Mouse (Mus musculus): ENCODE measurements around the gene Gm17304.

The Gm17304 gene

DNA sequence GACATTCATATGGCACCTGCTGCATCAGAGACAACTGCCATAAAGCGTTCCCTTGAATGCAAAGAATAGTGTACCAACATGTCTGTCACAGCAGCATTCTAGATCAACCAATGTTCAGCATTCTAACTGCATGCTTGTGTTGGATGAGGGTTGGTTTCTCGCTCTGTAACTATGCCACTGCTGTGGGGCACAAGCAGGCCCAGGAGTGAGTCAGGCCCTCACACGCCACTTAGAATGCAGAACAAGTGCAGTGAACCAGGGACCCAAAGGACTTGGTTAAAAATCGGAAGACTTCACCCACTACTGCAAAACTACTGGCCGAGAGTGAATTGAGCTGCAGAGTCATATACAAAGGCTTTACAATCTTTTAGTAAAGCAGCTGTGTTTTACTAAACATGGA is 13.3 kb downstream of the Gm17304 start:
- no peak for DNase-seq (ENCODE audit: low spot score in 2 of 2)

DNA sequence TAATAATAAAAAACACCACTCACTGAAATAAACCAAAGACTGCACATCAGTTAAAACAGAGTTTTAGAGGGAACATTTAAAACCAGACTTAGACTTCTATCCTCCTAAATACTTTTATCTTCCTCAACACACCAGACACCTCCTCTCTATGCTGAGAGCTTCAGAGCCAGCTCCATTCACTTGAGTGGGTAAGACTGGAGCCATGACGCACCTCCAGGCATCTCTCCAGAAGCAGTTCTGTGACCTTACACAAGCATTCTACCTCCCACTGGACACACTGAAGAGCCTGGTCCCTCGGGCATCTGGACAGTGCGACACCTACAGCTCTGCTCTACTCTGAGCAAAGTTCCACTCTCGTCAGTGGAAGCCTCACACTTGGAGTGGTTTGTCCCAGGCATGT is 14.4 kb downstream of the Gm17304 start:
- DNase-seq (ENCODE audit: low spot score in 2 of 2): no peak

DNA sequence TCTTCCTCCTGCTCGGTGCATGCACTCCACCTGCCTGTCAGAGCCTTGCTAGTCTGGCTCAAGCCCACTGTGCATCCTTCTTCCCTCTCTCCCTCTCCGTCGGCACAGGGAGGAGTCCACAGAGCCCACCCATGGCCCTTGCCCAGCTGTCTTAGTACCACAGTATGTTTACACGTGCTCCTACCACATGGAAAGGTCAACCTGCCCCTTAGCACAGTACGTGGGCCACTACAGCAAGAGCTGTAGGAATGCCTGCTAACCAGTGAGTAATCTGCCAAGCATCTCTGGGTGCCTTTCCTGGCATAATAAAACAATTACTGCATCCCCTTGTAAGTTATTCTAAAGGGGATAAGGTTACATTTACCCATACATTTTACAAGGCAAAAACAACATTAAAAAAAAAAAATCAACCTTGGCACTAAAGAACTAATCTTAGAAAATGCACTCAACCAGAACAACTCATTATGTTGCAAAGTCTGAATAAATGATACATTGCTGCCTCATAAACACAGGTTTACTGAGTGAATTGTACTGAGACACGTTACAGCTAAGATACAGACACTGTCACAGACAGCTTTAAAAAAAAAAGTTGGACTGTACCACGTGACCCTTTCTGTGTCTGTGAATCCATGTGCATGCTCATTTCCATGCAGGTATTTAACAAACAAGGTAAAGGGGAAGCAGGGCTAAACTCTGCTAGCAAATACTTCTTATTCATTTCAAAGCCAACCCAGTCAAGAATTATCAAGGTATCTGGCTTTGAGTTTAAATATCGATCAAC is 19.7 kb downstream of the Gm17304 start:
- no peak for DNase-seq (ENCODE audit: low spot score in 2 of 2)

DNA sequence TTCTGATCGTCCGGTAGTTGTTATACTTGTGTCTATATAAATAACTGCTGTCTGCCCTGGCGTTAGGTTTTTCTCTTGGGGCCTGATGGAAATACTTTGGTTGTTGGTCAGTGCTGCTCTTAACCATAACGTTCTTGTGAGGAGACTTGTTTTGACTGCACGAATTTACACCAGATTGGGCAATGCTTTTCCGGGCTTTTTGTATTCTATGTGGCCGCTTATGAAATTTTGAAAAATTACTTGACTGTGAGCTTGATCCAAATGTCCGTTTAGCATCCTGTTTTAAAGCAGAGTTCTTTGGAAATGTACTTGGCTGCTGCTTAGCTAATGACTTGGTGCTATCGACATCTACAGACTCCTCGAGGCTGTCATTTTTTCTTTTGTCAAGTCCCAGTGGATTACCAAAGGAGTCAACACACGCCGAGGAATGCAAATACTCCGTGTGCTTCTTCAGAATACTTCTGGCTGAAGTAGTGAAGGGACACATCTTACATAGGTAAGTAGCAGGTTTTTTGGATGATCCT is 27.6 kb downstream of the Gm17304 start:
- DNase-seq (ENCODE audit: low spot score in 2 of 2): no peak

DNA sequence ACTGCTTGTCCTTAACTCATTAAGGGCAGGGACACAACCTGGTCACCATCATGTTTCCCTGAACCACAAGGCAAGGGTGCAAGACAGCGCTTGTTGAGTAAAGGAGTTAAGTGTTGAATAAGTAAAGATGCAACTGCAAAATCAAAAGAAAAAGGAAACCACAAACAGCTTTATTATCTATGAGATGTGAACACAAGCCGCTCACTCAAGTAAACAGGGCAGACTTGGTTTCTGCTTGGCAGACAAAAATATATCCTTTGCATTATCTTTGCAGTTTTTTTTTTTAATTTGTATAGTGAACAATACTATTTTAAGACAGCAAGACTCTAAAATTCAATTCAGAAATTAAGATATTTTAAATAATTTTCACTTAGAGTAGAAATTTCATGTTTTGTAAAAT is 30.7 kb downstream of the Gm17304 start:
- DNase-seq (ENCODE audit: low spot score in 2 of 2): no peak

DNA sequence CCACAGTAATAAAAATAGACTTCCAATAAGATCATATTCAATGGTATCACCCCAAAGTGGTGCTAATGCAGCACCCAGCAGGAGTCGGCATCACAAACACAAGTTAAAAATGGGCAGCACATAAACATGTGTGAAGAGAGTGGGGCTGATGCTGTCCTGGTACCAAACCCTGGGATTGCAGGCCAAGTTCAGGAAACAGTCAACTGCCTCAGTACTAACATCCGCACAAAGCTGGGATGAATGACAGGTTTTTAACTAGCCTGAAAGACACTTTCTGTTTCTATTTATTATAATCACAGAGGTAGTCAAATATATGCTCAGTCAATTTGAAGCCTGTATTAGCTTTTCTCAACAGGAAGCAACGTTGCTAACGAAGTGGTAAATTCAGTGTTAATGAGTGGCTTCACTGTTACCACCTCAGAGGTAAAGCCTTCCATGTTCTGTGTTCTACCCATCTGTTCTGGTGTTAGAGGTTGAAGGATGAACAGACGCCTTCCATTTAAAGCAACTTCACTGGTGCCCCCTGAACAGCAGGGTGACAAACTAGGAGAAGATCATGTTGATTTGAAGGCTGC is 31.4 kb downstream of the Gm17304 start:
- DNase-seq (ENCODE audit: low spot score in 2 of 2): no peak

DNA sequence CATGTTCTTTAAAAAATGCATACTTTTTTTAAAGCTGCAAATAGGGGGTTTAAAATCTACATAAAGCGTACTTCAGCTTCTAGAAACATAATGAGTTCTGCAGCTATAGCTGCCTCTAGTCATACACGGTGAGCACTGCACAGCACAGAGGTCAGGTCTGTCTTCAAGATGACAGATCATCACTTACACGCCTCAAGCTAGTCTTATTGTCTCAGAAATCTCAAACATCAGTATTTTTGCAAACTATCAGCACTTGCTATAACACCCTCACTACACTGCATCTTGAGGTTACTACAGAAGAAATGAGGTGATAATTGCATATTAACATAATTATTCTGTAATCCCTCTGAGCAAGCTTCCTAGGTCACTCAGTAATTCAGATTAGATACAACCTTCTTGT is 33.0 kb downstream of the Gm17304 start:
- no peak for DNase-seq (ENCODE audit: low spot score in 2 of 2)

DNA sequence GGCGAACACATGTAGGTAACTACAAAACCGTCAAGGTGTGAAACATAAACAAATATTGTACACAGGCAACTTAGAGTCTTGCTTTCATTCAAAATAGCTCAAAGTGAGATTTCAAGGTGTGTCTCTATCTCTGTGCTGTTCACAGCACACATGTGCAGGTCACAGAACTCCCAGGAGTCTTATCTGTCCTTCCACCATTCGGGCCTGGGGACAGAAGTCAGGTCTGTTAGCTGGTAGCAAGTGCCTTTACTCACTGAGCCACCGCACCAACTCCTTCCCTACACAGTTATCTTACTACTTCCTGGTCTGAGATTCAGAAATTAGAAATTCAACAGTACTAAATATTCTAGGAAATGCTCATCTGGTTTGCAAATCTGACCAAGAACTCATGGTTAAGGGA is 34.5 kb downstream of the Gm17304 start:
- DNase-seq (ENCODE audit: low spot score in 2 of 2): no peak

DNA sequence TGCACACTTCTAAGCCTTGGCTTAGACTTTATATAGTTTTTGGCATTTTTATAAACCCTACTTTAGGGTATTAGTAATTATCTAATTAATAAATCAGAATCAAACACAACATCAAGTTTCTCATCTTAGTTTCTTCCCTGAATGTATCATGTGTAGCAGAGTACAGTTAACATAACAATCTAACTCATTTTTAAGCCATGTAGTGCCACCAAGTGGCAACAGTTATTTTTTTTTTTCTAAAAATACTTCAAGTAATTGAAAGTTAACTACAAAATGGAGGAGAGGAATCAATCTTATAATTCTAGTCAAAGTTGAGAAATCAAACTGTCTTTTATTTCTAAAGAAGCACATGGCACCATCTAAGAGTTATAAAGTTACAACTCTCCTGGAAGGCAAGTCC is 40.5 kb downstream of the Gm17304 start:
- no peak for DNase-seq (ENCODE audit: low spot score in 2 of 2)

DNA sequence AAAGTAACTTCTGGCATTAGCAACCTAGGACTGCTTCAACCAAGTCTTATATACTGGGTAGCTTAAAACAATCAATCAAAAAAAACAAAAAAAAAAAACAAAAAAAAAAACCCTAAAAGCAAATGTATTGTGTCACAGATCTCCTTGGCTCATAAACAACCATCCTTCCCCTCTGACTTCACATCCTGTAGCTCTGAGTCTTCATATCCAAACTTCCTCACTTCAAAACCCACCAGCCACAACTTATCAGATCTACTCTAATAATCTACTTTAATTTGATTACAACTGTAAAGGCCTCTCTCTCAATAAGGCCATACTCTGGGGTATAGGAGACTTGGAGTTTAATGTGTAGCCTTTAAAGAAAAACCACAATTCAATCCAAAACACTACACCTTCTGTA is 41.1 kb downstream of the Gm17304 start:
- no peak for DNase-seq (ENCODE audit: low spot score in 2 of 2)

DNA sequence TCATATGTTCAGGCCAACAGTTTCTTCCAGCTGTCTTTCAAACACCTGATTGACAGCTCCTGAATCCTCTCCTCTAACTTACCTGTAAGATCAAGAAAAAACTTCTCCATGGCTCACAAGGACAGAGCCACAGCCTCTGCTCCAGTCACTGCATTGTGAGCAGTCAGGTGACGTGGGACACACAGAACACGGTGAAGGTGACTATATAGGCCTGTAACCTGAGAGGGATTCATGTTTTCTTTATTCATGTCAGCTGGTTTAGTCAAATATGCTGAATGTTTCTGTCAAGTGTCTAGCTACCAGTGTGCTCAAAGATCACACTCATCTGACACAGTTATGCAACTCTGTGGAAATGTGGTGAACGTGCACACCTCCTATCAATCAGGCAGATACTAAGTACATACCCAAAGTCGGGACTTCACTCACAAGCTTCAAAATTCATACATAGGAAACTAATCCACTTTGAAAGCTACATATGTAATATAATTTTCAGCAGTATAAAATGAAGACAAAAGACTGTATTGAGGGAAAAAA is 43.4 kb downstream of the Gm17304 start:
- DNase-seq (ENCODE audit: low spot score in 2 of 2): no peak

DNA sequence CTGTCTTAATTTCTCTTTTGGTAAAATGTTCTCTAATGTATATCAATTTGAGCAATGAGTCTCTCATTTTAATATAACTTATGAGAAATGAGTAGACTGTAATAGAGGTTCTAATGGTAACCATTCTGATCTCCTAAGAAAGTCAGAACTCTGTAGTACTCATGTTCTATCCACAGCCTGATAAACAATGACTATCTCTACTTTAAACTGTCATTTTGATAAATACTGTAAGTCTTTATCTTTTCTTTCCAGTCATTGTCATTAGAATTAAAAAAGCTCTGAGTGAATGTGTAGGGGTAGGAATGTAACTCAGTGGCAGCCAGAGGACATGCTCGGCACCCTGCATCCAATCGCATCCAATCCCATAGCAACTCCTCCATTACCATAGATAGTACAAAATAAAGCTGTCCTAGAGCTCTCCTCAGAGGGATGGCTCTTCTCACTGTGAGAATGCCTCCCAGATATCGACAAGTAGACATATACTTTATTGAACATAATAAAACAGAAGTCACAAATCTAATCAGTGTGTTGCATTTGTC is 44.0 kb downstream of the Gm17304 start:
- no peak for DNase-seq (ENCODE audit: low spot score in 2 of 2)
